Mouse (Mus musculus): Measurements from ENCODE around the gene Plxna2. TPM values are rescaled to one million over a fixed set of nuclear protein-coding genes. Genes with fewer than 3 reads are reported as not detected.

Plxna2 gene
- total and polyA plus RNA-seq, 2 experiments, result 6.7 to 8.6 TPM

GRCm38 (mm10) chr1:194641601-194642301, 23.7 kb downstream of the Plxna2 start:
- no peaks in the 10 kb centered on the region for H3K27me3 ChIP-seq (ENCODE audit: control insufficient read depth, insufficient read depth, low read length)
- H3K36me3 ChIP-seq (ENCODE audit: control insufficient read depth, insufficient read depth, low read length), result peaks cover 2% of the 10 kb centered on the region; the same call in 1 of the 2 replicates
- TF ChIP-seq CTCF (IDR thresholded peaks at IDR 0.05; ENCODE audit: low read depth, low read length), result no peak
- no peak for TF ChIP-seq POLR2A (IDR thresholded peaks at IDR 0.05; ENCODE audit: extremely low read depth, insufficient read depth, low read length)
- H3K4me1 ChIP-seq (ENCODE audit: control insufficient read depth, insufficient read depth, low read length), result peaks cover 10% of the 10 kb centered on the region
- 48% methylated on average over 5 of the region's 5 CpGs for WGBS
- H3K27ac ChIP-seq (replicated peaks; ENCODE audit: insufficient read depth, low read depth, low read length), result peak overlapping the region; percentile 65
- DNase-seq (ENCODE audit: extremely low read depth, low read depth, low spot score), result no peak
- H3K79me2 ChIP-seq (ENCODE audit: control insufficient read depth, insufficient read depth, low read length), result peaks cover 19% of the 10 kb centered on the region; the same call in 1 of the 2 replicates
- H3K4me3 ChIP-seq (ENCODE audit: insufficient read depth, low read depth, low read length), result no peak overlapping the region
- H3K9ac ChIP-seq (ENCODE audit: low read depth, low read length), result no peak overlapping the region

GRCm38 (mm10) chr1:194642302-194642787, 24.3 kb downstream of the Plxna2 start:
- peaks cover 2% of the 10 kb centered on the region; the same call in 1 of the 2 replicates for H3K36me3 ChIP-seq (ENCODE audit: control insufficient read depth, insufficient read depth, low read length)
- H3K9ac ChIP-seq (ENCODE audit: low read depth, low read length), result no peak overlapping the region
- TF ChIP-seq CTCF (IDR thresholded peaks at IDR 0.05; ENCODE audit: low read depth, low read length), result no peak
- no peak for TF ChIP-seq POLR2A (IDR thresholded peaks at IDR 0.05; ENCODE audit: extremely low read depth, insufficient read depth, low read length)
- peaks cover 10% of the 10 kb centered on the region for H3K4me1 ChIP-seq (ENCODE audit: control insufficient read depth, insufficient read depth, low read length)
- no peaks in the 10 kb centered on the region for H3K27me3 ChIP-seq (ENCODE audit: control insufficient read depth, insufficient read depth, low read length)
- H3K27ac ChIP-seq (replicated peaks; ENCODE audit: insufficient read depth, low read depth, low read length), result peak overlapping the region; percentile 65
- H3K4me3 ChIP-seq (ENCODE audit: insufficient read depth, low read depth, low read length), result no peak overlapping the region
- peaks cover 22% of the 10 kb centered on the region; the same call in 1 of the 2 replicates for H3K79me2 ChIP-seq (ENCODE audit: control insufficient read depth, insufficient read depth, low read length)
- DNase-seq (ENCODE audit: extremely low read depth, low read depth, low spot score), result no peak
- 43% methylated on average over 1 of the region's 1 CpGs for WGBS

GRCm38 (mm10) chr1:194643930-194644329, 25.9 kb downstream of the Plxna2 start:
- Histone ChIP-seq H3K36me3 (ENCODE audit: control insufficient read depth, insufficient read depth, low read length) (peaks cover 2% of the 10 kb centered on the region; the same call in 1 of the 2 replicates), H3K4me3 (ENCODE audit: insufficient read depth, low read depth, low read length) (no peak overlapping the region), H3K79me2 (ENCODE audit: control insufficient read depth, insufficient read depth, low read length) (peaks cover 22% of the 10 kb centered on the region; the same call in 1 of the 2 replicates), H3K9ac (ENCODE audit: low read depth, low read length) (no peak overlapping the region), H3K4me1 (ENCODE audit: control insufficient read depth, insufficient read depth, low read length) (peaks cover 10% of the 10 kb centered on the region), H3K27ac (replicated peaks; ENCODE audit: insufficient read depth, low read depth, low read length) (no peak overlapping the region), H3K27me3 (ENCODE audit: control insufficient read depth, insufficient read depth, low read length) (no peaks in the 10 kb centered on the region)
- no peak for DNase-seq (ENCODE audit: extremely low read depth, low read depth, low spot score)
- WGBS, result 72% methylated on average over 6 of the region's 6 CpGs
- TF ChIP-seq CTCF (IDR thresholded peaks at IDR 0.05; ENCODE audit: low read depth, low read length) (no peak), POLR2A (IDR thresholded peaks at IDR 0.05; ENCODE audit: extremely low read depth, insufficient read depth, low read length) (no peak)

- Histone ChIP-seq H3K79me2 (ENCODE audit: control insufficient read depth, insufficient read depth, low read length) (peaks cover 14% of the 10 kb centered on the region; the same call in 1 of the 2 replicates), H3K36me3 (ENCODE audit: control insufficient read depth, insufficient read depth, low read length) (peaks cover 4% of the 10 kb centered on the region; the same call in 1 of the 2 replicates), H3K27ac (replicated peaks; ENCODE audit: insufficient read depth, low read depth, low read length) (no peak overlapping the region), H3K9ac (ENCODE audit: low read depth, low read length) (no peak overlapping the region), H3K27me3 (ENCODE audit: control insufficient read depth, insufficient read depth, low read length) (no peaks in the 10 kb centered on the region), H3K4me1 (ENCODE audit: control insufficient read depth, insufficient read depth, low read length) (peaks cover 4% of the 10 kb centered on the region; the same call in 1 of the 2 replicates), H3K4me3 (ENCODE audit: insufficient read depth, low read depth, low read length) (no peak overlapping the region)
- TF ChIP-seq CTCF (IDR thresholded peaks at IDR 0.05; ENCODE audit: low read depth, low read length) (no peak), POLR2A (IDR thresholded peaks at IDR 0.05; ENCODE audit: extremely low read depth, insufficient read depth, low read length) (no peak)
- 79% methylated on average over 1 of the region's 1 CpGs for WGBS
- DNase-seq (ENCODE audit: extremely low read depth, low read depth, low spot score), result no peak
Measured at GRCm38 (mm10) chr1:194645898-194646297, 27.9 kb downstream of the Plxna2 start.

GRCm38 (mm10) chr1:194650076-194650475, 32.1 kb downstream of the Plxna2 start:
- no peak overlapping the region for H3K27ac ChIP-seq (replicated peaks; ENCODE audit: insufficient read depth, low read depth, low read length)
- H3K79me2 ChIP-seq (ENCODE audit: control insufficient read depth, insufficient read depth, low read length), result peaks cover 4% of the 10 kb centered on the region; the same call in 1 of the 2 replicates
- H3K27me3 ChIP-seq (ENCODE audit: control insufficient read depth, insufficient read depth, low read length), result no peaks in the 10 kb centered on the region
- WGBS, result 45% methylated on average over 1 of the region's 1 CpGs
- peaks cover 9% of the 10 kb centered on the region; the same call in 1 of the 2 replicates for H3K36me3 ChIP-seq (ENCODE audit: control insufficient read depth, insufficient read depth, low read length)
- no peak overlapping the region for H3K9ac ChIP-seq (ENCODE audit: low read depth, low read length)
- no peak overlapping the region for H3K4me3 ChIP-seq (ENCODE audit: insufficient read depth, low read depth, low read length)
- TF ChIP-seq POLR2A (IDR thresholded peaks at IDR 0.05; ENCODE audit: extremely low read depth, insufficient read depth, low read length), result no peak
- TF ChIP-seq CTCF (IDR thresholded peaks at IDR 0.05; ENCODE audit: low read depth, low read length), result no peak
- no peaks in the 10 kb centered on the region; the same call in 1 of the 2 replicates for H3K4me1 ChIP-seq (ENCODE audit: control insufficient read depth, insufficient read depth, low read length)
- no peak for DNase-seq (ENCODE audit: extremely low read depth, low read depth, low spot score)
